Mouse (Mus musculus) heart, embryonic 10.5 days (tissue): ENCODE data around the gene Chst11. TPM values are rescaled to one million over a fixed set of nuclear protein-coding genes. Genes with fewer than 3 reads are reported as not detected.

Experiments used
- DNase-seq: peaks from one replicate; pipeline ENCODE4 v3.0.0-alpha.2; 2017; ENCODE audit warnings: low spot score
- H3K27ac ChIP-seq: fragments of 300-500 bp; sonication (generic); 2 replicates; pipeline ENCODE4 v1.5.1; 2016; ENCODE audit warnings: mild to moderate bottlenecking
- H3K27me3 ChIP-seq: fragments of 300-500 bp; sonication (generic); 2 replicates; pipeline ENCODE4 v1.6.1; 2016; ENCODE audit warnings: mild to moderate bottlenecking; ENCODE audit not compliant: poor library complexity, insufficient read depth, severe bottlenecking
- H3K36me3 ChIP-seq: fragments of 300-500 bp; sonication (generic); 2 replicates; pipeline ENCODE4 v1.6.1; 2016; ENCODE audit warnings: mild to moderate bottlenecking, moderate library complexity
- H3K4me1 ChIP-seq: fragments of 300-500 bp; sonication (generic); 2 replicates; pipeline ENCODE4 v1.6.1; 2016; ENCODE audit warnings: mild to moderate bottlenecking
- H3K4me3 ChIP-seq: fragments of 300-500 bp; sonication (generic); 2 replicates; pipeline ENCODE4 v1.5.1; 2016; ENCODE audit warnings: mild to moderate bottlenecking, moderate library complexity
- H3K9me3 ChIP-seq: fragments of 300-500 bp; sonication (generic); 2 replicates; pipeline ENCODE4 v1.6.1; 2016; ENCODE audit warnings: mild to moderate bottlenecking, moderate library complexity
- WGBS: fragments of 180-500 bp; shearing (Covaris S2); methylation state at CpG from one replicate; pipeline ENCODE4 v1.1.7; 2016; 5-methylcytosine and 5-hydroxymethylcytosine counted together
- polyA plus RNA-seq: library from polyadenylated mRNA; unstranded; fragments of >200 nt; fragmentation: Nextera tagmentation; extraction: Ambion mirVana; gene quantifications from 2 replicates; pipeline ENCODE4 v1.2.1, GENCODE M21; 2016

Chst11 gene
- polyA plus RNA-seq, 1 experiment from 2014 or later: 1.2 TPM

DNA sequence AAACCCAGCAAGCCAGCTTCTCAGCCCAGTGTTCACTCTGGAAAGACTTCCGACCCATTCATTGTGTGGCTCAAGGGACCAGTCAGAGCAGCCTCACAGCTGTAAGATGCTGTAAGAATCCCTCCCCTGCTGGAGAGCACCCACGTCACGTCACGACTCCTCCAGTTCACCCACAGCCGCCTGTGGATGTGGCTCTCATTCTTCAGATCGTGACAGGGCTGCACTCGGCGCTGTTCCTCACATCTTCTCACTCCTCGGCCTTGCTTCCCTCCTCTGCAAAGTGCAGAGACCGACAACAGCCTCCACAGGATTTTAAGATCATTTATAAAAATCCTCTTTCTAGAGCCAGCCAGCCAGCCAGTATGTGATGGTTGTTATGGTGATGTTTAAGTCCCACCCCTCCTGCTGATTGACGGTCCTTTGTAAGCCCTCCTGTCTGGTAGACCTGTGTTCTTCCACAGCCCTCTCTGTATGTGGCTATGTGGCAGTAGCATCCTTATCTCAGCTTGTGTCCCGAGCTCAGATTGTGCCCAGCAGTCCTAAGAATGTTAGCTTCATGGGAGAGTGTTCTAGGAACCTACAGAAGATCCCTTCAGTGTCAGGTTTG is 64.0 kb downstream of the Chst11 start:
- Histone ChIP-seq H3K27me3 (no peaks in the 10 kb centered on the region), H3K9me3 (no peaks in the 10 kb centered on the region), H3K27ac (no peak overlapping the region), H3K36me3 (no peaks in the 10 kb centered on the region), H3K4me1 (peaks cover 3% of the 10 kb centered on the region; the same call in 1 of the 2 replicates), H3K4me3 (no peak overlapping the region)
- no peak for DNase-seq
- WGBS: 60% methylated on average over 12 of the region's 12 CpGs

DNA sequence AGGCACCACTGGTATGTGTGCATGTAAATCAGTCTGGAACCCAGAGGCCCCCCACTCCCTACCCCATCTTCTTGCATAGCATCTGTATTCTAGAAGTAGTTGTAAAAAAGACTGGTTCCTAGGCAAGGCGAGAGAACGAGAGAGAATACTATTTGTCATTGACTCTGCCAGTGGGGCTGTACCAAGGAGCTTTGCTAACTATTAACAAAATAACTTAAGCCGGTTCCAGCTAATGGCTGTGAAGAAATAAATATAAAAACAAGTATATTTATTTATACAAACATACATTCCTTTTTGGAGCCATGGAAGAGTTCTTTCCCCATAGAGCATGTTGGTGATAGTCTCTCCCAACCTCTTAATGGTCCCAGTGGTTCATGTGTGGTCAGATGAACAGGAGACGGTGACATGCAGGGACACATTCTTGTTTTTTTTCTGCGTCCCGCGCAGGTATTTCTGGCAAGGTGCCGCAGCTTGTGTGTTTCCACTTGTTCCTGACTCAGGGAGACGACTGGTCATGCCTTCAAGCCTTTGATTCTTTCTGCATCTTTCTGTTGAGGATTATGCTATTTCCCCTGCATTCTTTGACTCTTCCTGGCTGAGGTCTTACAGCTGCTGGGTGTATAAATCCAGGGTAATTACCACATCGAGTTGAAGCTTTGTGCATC is 68.7 kb downstream of the Chst11 start:
- Histone ChIP-seq H3K4me1 (peaks cover 15% of the 10 kb centered on the region; the same call in 1 of the 2 replicates), H3K4me3 (no peak overlapping the region), H3K36me3 (no peaks in the 10 kb centered on the region), H3K9me3 (no peaks in the 10 kb centered on the region), H3K27ac (no peak overlapping the region), H3K27me3 (no peaks in the 10 kb centered on the region; the same call in 1 of the 2 replicates)
- no peak for DNase-seq
- WGBS: 87% methylated on average over 10 of the region's 10 CpGs

DNA sequence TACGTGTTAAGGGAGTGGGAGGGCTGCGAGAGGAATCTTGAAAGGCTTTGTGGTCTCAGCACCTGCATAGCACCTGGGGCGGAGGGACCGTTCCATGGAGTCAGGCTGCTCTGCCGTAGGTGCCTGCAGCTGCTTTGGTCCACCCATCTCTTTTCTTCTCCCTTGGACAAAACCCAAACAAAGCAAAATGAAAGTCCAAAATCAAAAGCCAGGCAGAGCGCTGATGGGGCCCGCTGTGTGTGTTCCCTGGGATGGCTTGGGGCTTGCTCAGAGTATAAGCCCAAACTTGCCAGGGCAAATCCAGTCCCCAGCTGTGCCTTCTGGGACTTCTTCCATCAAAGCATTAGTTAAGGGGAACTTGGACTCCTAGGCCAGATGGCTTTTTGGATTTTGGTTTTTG is 71.0 kb downstream of the Chst11 start:
- no peak overlapping the region for H3K27ac ChIP-seq
- no peak for DNase-seq
- whole genome bisulfite sequencing: 78% methylated on average over 7 of the region's 7 CpGs
- H3K27me3 ChIP-seq: no peaks in the 10 kb centered on the region; the same call in 1 of the 2 replicates
- no peaks in the 10 kb centered on the region for H3K36me3 ChIP-seq
- no peak overlapping the region for H3K4me3 ChIP-seq
- peaks cover 33% of the 10 kb centered on the region for H3K4me1 ChIP-seq
- no peaks in the 10 kb centered on the region for H3K9me3 ChIP-seq

DNA sequence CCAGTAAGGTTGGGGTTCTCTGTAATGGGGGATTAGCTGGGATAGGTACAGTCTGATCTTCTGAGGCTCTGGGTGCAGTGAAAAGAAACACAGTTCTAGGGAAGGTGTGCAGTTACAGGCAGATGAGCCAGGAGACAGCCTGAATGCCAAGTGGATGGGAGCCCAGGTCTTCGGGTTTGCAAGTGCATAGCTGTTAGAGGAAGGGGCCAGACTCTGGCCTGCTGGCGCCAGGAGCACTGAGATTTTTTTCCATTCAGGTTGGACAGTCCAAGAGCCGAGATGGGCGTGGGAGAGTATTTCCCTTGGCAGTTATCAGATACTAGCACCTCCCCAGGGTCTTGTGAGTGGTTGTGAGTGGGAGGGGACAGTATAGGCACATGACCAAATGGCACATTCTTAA is 71.6 kb downstream of the Chst11 start:
- H3K4me3 ChIP-seq: no peak overlapping the region
- 62% methylated on average over 4 of the region's 4 CpGs for WGBS
- H3K4me1 ChIP-seq: peaks cover 34% of the 10 kb centered on the region
- no peak for DNase-seq
- H3K9me3 ChIP-seq: no peaks in the 10 kb centered on the region
- H3K27me3 ChIP-seq: no peaks in the 10 kb centered on the region; the same call in 1 of the 2 replicates
- no peak overlapping the region for H3K27ac ChIP-seq
- 0 out of 2 replicates have a peak, but pooled peaks cover 3% of the 10 kb centered on the region for H3K36me3 ChIP-seq

DNA sequence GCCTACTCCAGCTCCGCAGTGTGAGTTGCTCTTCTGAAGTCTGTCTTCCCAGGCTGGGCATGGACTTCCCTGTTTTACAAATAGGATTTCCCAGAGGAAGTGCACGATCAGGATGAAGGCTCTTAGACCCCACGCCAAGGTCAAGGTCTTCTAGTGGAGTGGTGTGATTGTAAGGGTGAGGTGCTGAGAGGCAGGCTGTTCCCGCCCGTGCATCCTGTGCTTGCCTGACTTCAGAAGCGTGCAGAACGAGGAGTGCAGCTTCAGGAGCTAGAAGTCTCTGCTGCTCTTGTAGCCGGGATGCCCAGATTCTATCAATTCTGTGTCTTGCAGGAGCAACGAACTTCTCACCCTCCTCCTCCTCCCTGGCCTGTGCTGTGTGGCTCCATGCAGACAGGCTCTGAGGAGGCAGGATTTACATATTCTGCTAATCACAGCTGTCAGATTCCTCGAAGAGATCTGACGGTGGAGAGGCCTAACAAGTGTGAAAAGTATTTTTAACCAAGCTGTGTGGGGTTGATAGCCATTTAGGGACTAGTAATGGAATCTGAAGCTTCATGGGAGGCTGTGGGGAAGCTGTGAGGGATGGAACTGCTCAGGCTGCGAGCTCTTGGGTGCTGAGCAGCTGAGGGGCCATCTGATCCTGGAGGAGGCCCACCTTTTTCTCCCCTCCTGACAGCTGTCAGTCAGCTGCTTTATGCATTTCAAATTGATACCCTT is 74.9 kb downstream of the Chst11 start:
- Histone ChIP-seq H3K27ac (peak overlapping the region; percentile 70), H3K36me3 (0 out of 2 replicates have a peak, but pooled peaks cover 5% of the 10 kb centered on the region), H3K4me1 (peaks cover 37% of the 10 kb centered on the region), H3K9me3 (no peaks in the 10 kb centered on the region), H3K27me3 (peaks cover 19% of the 10 kb centered on the region; the same call in 1 of the 2 replicates), H3K4me3 (peak overlapping the region; percentile 5; the same call in 1 of the 2 replicates)
- whole genome bisulfite sequencing: 10% methylated on average over 12 of the region's 12 CpGs
- no peak for DNase-seq

DNA sequence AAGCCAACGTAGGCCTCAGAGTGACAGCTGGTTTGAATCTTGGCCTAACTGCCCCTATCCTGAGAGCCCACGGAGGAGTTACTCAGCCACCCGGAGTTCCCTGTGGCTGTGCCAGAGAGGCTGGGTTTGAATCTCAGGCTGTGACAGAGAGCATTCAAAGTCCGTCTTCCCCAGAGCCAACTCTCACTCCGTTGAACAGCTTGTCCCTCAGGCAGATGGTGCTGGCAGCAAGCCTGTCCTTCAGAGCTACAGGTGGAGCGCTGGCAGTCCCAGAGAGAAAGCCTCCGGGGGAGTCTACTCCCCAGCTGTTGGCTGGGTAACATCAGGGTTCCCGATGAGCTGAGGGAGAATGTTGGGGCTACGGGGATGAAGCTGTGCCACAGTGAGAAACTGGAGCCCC is 77.0 kb downstream of the Chst11 start:
- H3K27me3 ChIP-seq: peaks cover 19% of the 10 kb centered on the region; the same call in 1 of the 2 replicates
- no peak overlapping the region for H3K4me3 ChIP-seq
- no peaks in the 10 kb centered on the region for H3K9me3 ChIP-seq
- WGBS: 86% methylated on average over 9 of the region's 9 CpGs
- no peak for DNase-seq
- peaks cover 48% of the 10 kb centered on the region for H3K4me1 ChIP-seq
- H3K36me3 ChIP-seq: 0 out of 2 replicates have a peak, but pooled peaks cover 5% of the 10 kb centered on the region
- peak overlapping the region; percentile 22; the same call in 1 of the 2 replicates for H3K27ac ChIP-seq

DNA sequence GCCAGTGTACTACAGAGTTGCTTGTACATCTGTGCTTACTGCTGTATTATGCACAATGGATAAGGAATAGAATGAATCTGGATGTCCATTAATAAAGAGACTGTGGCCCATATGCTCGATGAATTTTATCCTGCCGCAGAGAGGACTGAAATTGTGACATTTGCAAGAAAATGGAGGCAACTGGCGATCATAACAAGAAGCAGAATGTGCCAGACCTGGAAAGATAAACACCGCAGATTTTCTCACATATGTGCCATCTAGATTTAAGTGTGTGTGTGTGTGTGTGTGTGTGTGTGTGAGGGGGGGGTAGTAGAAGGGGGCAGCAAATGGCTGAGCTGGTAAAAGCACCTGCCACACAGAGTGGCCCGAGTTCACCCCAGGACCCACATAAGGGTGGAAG is 79.5 kb downstream of the Chst11 start:
- no peak for DNase-seq
- WGBS: 89% methylated on average over 5 of the region's 5 CpGs
- H3K4me3 ChIP-seq: no peak overlapping the region
- peaks cover 19% of the 10 kb centered on the region; the same call in 1 of the 2 replicates for H3K27me3 ChIP-seq
- H3K4me1 ChIP-seq: peaks cover 56% of the 10 kb centered on the region
- no peak overlapping the region for H3K27ac ChIP-seq
- H3K36me3 ChIP-seq: 0 out of 2 replicates have a peak, but pooled peaks cover 5% of the 10 kb centered on the region
- no peaks in the 10 kb centered on the region for H3K9me3 ChIP-seq

DNA sequence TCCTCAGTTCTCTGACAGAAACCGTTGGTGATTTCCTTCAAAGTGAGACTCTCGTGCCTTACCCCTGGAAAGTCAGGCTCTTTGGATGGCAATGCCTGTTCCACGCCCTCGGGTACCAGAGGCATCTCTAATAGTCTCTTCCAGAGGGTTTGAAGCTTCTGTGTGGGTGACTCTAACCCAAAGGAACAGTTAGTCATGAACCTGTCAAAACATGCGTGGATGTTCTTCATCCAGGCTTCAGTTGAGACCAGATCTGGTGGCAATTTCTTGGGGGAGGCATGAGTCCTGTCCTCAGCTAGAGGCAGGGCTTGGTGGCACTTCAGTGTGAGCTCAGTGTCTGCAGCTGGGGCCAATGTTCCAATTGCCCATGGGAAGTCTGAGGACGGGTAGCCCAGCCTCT is 80.9 kb downstream of the Chst11 start:
- 71% methylated on average over 6 of the region's 6 CpGs for WGBS
- no peak overlapping the region for H3K27ac ChIP-seq
- 0 out of 2 replicates have a peak, but pooled peaks cover 5% of the 10 kb centered on the region for H3K36me3 ChIP-seq
- no peak for DNase-seq
- peaks cover 19% of the 10 kb centered on the region; the same call in 1 of the 2 replicates for H3K27me3 ChIP-seq
- H3K4me3 ChIP-seq: no peak overlapping the region
- peaks cover 48% of the 10 kb centered on the region for H3K4me1 ChIP-seq
- no peaks in the 10 kb centered on the region for H3K9me3 ChIP-seq

DNA sequence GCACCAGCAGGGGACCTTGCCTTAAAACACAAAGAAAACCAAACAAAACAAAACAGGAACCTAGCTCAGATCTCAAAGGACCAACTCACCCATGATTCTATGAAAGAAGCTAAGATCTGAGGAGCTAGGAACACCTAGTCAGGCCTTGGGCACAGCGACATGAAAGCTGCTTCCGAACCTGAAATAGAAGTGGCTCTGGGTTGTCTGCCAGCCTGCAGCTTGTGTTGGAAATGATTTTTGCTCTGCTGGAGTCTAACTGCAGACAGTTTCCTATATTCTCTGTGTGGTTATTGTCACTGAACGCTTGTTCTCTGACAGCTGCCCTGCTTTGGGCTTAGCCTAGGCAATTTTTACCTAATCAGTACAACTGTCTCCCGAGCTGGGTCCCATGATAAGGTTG is 82.0 kb downstream of the Chst11 start:
- Histone ChIP-seq H3K4me3 (no peak overlapping the region), H3K9me3 (no peaks in the 10 kb centered on the region), H3K27ac (peak overlapping the region; percentile 64; the same call in 1 of the 2 replicates), H3K27me3 (peaks cover 17% of the 10 kb centered on the region; the same call in 1 of the 2 replicates), H3K36me3 (no peaks in the 10 kb centered on the region), H3K4me1 (peaks cover 52% of the 10 kb centered on the region)
- 46% methylated on average over 4 of the region's 4 CpGs for WGBS
- no peak for DNase-seq

DNA sequence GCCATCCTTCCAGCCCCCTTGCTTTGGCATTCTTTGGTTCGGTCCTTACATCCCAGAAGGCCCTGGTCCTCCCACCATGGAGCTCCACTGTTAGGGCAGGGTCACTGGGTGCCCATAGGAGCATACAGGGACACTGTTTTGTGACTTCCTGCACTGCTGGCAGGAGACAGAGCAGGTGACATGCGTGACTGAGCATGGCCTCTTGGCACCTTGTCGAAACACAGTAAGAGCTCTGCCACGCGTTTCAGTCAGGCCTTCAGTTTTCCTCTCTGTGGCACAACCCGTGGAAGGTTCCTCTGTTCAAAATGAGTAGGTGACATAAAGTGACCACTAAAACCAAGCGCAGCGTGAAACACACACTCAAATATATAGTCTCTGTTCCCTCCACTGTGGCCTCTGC is 83.2 kb downstream of the Chst11 start:
- peak overlapping the region; percentile 47; the same call in 1 of the 2 replicates for H3K27ac ChIP-seq
- H3K4me1 ChIP-seq: peaks cover 59% of the 10 kb centered on the region
- no peak overlapping the region for H3K4me3 ChIP-seq
- 89% methylated on average over 8 of the region's 8 CpGs for WGBS
- no peak for DNase-seq
- H3K27me3 ChIP-seq: 0 out of 2 replicates have a peak, but pooled peaks cover 6% of the 10 kb centered on the region
- H3K9me3 ChIP-seq: no peaks in the 10 kb centered on the region
- H3K36me3 ChIP-seq: no peaks in the 10 kb centered on the region

DNA sequence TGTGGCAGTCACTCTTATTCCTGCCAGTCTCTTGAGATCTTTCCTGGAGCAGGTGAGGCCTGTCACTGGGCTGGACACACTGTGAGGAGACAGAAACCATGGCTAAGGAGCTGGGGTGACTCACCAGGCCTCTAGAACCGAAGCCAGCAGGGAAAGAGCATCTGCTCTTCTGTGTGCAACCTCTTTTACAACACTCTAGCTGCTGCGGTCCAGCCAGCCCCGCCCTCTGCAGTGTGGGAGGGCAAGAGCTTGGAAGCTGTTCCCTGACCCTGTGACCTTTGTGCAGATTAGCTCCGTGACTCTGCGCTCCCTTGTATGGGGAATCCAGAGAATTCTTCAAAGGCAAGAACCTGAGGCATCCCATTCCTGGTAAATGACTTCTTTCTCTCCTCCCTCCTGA is 84.5 kb downstream of the Chst11 start:
- H3K9me3 ChIP-seq: no peaks in the 10 kb centered on the region
- peak; percentile 86 for DNase-seq
- H3K36me3 ChIP-seq: no peaks in the 10 kb centered on the region
- H3K27me3 ChIP-seq: 0 out of 2 replicates have a peak, but pooled peaks cover 1% of the 10 kb centered on the region
- H3K4me1 ChIP-seq: peaks cover 59% of the 10 kb centered on the region
- H3K4me3 ChIP-seq: no peak overlapping the region
- peak overlapping the region; percentile 37; the same call in 1 of the 2 replicates for H3K27ac ChIP-seq
- 4% methylated on average over 5 of the region's 5 CpGs for WGBS

DNA sequence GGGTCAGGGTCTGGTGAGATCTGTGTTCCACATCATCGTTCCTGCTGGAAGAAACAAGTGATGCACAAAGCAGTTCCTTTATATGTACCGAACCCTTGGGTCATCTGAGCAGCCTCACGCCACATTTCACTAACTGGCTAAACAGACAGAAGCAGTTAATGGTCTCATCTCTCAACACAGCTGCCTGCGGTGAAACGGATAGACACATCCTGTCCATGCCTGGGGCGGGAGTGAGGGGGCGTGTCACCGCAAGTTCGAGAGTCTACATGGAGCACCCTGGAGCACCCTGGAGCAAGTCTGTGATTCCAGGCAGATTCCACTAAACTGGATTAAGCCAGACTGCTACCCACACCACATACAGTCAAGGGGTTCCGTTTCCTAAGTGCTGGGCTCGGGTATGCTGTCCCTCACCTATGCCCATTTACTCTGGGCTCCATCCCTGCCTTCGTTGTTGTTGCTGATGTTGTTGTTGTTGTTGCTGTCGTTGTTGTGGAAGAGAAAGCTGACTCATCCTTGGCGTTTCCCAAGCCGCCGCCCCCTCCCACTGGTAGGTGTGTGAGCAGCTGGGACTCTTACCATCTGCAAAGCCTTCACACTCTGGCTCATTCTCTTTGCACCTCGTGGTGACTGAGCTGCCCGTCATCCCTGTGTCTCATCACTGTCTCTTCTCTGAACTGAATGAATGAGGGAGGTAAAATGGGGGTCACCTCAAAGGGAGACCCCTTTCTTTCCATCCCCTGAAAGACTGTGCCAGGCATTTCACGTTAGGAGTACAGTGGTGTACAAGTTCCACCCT is 86.7 kb downstream of the Chst11 start:
- no peak for DNase-seq
- peaks cover 55% of the 10 kb centered on the region for H3K4me1 ChIP-seq

More for the DNA sequence above, 86.7 kb downstream of the Chst11 start:
- WGBS: 65% methylated on average over 19 of the region's 19 CpGs
- H3K27me3 ChIP-seq: peaks cover 23% of the 10 kb centered on the region; the same call in 1 of the 2 replicates
- no peak overlapping the region for H3K4me3 ChIP-seq
- no peaks in the 10 kb centered on the region for H3K9me3 ChIP-seq
- H3K36me3 ChIP-seq: no peaks in the 10 kb centered on the region
- H3K27ac ChIP-seq: no peak overlapping the region
